Mouse (Mus musculus) heart, adult 2 months (tissue): Measurements from ENCODE around the gene Htra3.

Experiments
- CTCF ChIP-seq: fragments of 200-600 bp; IDR thresholded peaks from 2 replicates; pipeline ENCODE4 v1.8.1; 2022; ENCODE audit warnings: antibody characterized with exemption, mild to moderate bottlenecking, moderate library complexity
- EP300 ChIP-seq: fragments of 200-500 bp; IDR thresholded peaks from 2 replicates; pipeline ENCODE4 v1.6.1; 2011; ENCODE audit warnings: low read depth, low read length, control low read depth; ENCODE audit not compliant: insufficient read depth
- POLR2A ChIP-seq: fragments of 200-500 bp; IDR thresholded peaks from 2 replicates; pipeline ENCODE4 v1.6.1; 2011; ENCODE audit warnings: mild to moderate bottlenecking, low read depth, low read length, control low read depth; ENCODE audit not compliant: insufficient read depth

- peak; percentile 81 for TF ChIP-seq CTCF
- peak; percentile 91; the same call in 1 of the 2 replicates for TF ChIP-seq EP300
- no peak for TF ChIP-seq POLR2A
These were observed 34.2 kb upstream of the Htra3 start for GRCm38 (mm10) chr5:35713649-35714354.
